Mouse (Mus musculus) hindbrain, embryonic 13.5 days (tissue): Measurements from ENCODE around the gene AB124611. TPM values are rescaled to one million over a fixed set of nuclear protein-coding genes. Genes with fewer than 3 reads are reported as not detected.
A peak's percentile ranks its signal among the peaks of the same experiment; 100 is the strongest.
"Not testable (repeated sequence)": the region's sequence is repeated elsewhere in the genome, so short reads cannot be mapped to it uniquely, and the experiment has no call there.

Experiments used
- ATAC-seq: fragments of 200-750 bp; cut with Nextera tagmentation; 2 replicates; pipeline ENCODE4 v1.8.0; 2017; ENCODE audit warnings: moderate TSS enrichment; ENCODE audit not compliant: low FRiP score
- H3K27ac ChIP-seq: fragments of 300-500 bp; sonication (generic); 2 replicates; pipeline ENCODE4 v1.5.1; 2015; ENCODE audit warnings: inconsistent platforms, mild to moderate bottlenecking, moderate library complexity
- H3K27me3 ChIP-seq: fragments of 300-500 bp; sonication (generic); 2 replicates; pipeline ENCODE4 v1.6.1; 2015; ENCODE audit warnings: mild to moderate bottlenecking, inconsistent platforms
- H3K36me3 ChIP-seq: fragments of 300-500 bp; sonication (generic); 2 replicates; pipeline ENCODE4 v1.6.1; 2015; ENCODE audit warnings: mild to moderate bottlenecking, inconsistent platforms
- H3K4me1 ChIP-seq: fragments of 300-500 bp; sonication (generic); replicated peaks from 2 replicates; pipeline ENCODE4 v1.6.1; 2015; ENCODE audit warnings: inconsistent platforms
- H3K4me2 ChIP-seq: fragments of 300-500 bp; sonication (generic); 2 replicates; pipeline ENCODE4 v1.6.1; 2015; ENCODE audit warnings: inconsistent platforms, mild to moderate bottlenecking, moderate library complexity
- H3K4me3 ChIP-seq: fragments of 300-500 bp; sonication (generic); 2 replicates; pipeline ENCODE4 v1.5.1; 2015; ENCODE audit warnings: mild to moderate bottlenecking, inconsistent platforms
- H3K9ac ChIP-seq: fragments of 300-500 bp; sonication (generic); 2 replicates; pipeline ENCODE4 v1.6.1; 2015; ENCODE audit warnings: mild to moderate bottlenecking, inconsistent platforms
- H3K9me3 ChIP-seq: fragments of 300-500 bp; sonication (generic); 2 replicates; pipeline ENCODE4 v1.6.1; 2016; ENCODE audit warnings: inconsistent platforms
- WGBS: fragments of 180-500 bp; shearing (Covaris S2); methylation state at CpG from one replicate; pipeline ENCODE4 v1.1.7; 2015; 5-methylcytosine and 5-hydroxymethylcytosine counted together
- polyA plus RNA-seq: library from polyadenylated mRNA; unstranded; fragments of >200 nt; fragmentation: Nextera tagmentation; extraction: Ambion mirVana; gene quantifications from 2 replicates; pipeline ENCODE4 v1.2.1, GENCODE M21; 2015

Gene AB124611
- polyA plus RNA-seq, 1 experiment from 2014 or later = 3.8 TPM

DNA sequence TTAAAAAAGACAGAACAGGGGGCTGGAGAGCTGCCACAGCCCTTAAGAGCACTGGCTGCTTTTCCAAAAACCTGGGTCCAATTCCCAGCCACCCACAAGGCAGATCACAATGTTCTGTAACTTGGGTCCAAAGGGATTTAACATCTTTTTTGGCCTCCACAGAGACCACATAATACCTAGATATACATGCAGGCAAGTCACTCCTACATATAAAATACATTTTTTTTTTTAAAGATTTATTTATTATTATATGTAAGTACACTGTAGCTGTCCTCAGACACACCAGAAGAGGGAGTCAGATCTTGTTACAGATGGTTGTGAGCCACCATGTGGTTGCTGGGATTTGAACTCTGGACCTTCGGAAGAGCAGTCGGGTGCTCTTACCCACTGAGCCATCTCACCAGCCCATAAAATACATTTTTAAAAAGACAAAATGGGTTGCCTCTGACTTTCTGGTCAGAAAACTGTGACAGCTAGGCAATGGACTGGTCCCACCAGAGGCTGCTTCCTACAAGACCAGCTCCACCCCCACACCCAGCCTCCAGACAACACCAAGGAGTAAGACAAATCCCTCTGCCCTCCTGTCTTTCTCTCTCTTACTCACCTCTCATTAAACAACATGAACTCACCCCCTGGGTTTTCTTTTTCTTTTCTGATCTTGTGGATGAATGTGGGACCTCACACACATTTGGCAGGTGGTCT, 1.3 kb downstream of the AB124611 start:
- no peaks in the 10 kb centered on the region for H3K9me3 ChIP-seq
- no peak overlapping the region for H3K4me3 ChIP-seq
- no peaks in the 10 kb centered on the region for H3K27me3 ChIP-seq
- no peak overlapping the region for H3K9ac ChIP-seq
- no peak for ATAC-seq
- H3K27ac ChIP-seq = no peak overlapping the region
- no peak overlapping the region for H3K4me2 ChIP-seq
- 98% methylated on average over 2 of the region's 2 CpGs for WGBS
- H3K36me3 ChIP-seq = no peaks in the 10 kb centered on the region
- H3K4me1 ChIP-seq = 0 out of 2 replicates have a peak, but pooled peaks cover 5% of the 10 kb centered on the region

DNA sequence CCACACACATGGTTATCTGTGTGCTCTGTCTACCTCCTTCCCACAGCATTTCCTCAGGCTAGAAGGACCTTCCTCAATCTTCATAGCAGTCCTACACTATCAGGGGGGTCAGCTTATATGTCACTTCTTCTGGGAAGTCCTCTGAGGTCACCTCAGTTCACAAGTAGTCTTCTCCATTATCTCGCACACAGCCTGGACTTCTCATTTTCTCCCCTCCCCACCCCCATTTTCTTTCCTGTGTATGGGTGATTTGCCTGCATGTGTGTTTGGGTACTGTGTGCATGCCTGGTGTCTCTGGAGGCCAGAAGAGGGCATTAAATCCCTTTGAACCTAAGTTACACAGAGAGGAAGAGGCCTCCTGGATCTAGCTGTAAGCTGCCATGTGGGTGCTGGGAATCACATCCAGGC, 1.9 kb downstream of the AB124611 start:
- Histone ChIP-seq H3K9me3 (no peaks in the 10 kb centered on the region), H3K36me3 (no peaks in the 10 kb centered on the region), H3K4me3 (no peak overlapping the region), H3K27me3 (no peaks in the 10 kb centered on the region), H3K9ac (no peak overlapping the region), H3K4me1 (0 out of 2 replicates have a peak, but pooled peaks cover 5% of the 10 kb centered on the region), H3K27ac (no peak overlapping the region), H3K4me2 (no peak overlapping the region)
- WGBS = 78% methylated on average over 1 of the region's 1 CpGs
- no peak for ATAC-seq

DNA sequence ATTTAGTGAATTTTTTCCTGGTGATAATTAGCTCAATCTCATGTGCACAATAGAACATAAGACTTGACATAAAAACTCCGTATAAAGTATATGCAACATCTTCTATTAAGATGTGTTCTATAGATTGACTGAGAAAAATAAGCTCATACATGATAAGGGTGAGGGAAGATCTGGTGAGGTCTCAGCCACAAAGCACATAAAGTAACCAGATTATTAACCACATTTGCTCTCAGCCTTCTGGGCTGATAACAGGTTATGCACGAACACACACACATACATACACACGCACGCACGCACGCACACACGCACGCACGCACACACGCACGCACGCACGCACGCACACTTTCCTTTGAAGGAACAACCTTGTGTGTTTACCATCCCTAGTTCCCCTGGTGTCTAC, 10.5 kb downstream of the AB124611 start:
- H3K27ac ChIP-seq = no peak overlapping the region
- no peak overlapping the region for H3K4me2 ChIP-seq
- no peak overlapping the region for H3K9ac ChIP-seq
- no peak overlapping the region for H3K4me3 ChIP-seq
- no peaks in the 10 kb centered on the region for H3K9me3 ChIP-seq
- ATAC-seq = no peak
- WGBS = 97% methylated on average over 14 of the region's 14 CpGs
- no peaks in the 10 kb centered on the region for H3K27me3 ChIP-seq
- H3K36me3 ChIP-seq = no peaks in the 10 kb centered on the region
- 0 out of 2 replicates have a peak, but pooled peaks cover 3% of the 10 kb centered on the region for H3K4me1 ChIP-seq

DNA sequence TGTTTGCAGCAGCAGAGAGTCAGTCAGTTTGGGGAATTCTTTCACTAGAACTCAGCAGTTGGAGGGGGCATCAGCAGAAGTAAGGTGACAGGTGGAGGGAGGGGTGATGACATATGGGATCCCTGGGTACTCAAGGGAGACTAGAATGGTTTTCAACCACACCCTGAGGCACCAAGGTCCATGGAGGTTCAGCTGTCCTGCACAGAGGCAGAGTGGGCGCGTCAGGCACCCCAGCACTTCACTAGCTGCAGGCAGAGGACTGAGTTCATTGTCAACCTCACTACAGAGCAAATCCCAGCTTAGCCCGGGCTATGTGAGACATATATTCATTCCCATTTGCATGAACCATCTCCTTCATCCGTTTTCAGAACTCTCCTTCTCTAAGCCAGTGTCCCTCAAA, 11.0 kb downstream of the AB124611 start:
- Histone ChIP-seq H3K4me1 (0 out of 2 replicates have a peak, but pooled peaks cover 3% of the 10 kb centered on the region), H3K9me3 (no peaks in the 10 kb centered on the region), H3K9ac (no peak overlapping the region), H3K36me3 (no peaks in the 10 kb centered on the region), H3K4me2 (no peak overlapping the region), H3K27ac (no peak overlapping the region), H3K4me3 (no peak overlapping the region), H3K27me3 (no peaks in the 10 kb centered on the region)
- 72% methylated on average over 4 of the region's 4 CpGs for WGBS
- ATAC-seq = no peak

DNA sequence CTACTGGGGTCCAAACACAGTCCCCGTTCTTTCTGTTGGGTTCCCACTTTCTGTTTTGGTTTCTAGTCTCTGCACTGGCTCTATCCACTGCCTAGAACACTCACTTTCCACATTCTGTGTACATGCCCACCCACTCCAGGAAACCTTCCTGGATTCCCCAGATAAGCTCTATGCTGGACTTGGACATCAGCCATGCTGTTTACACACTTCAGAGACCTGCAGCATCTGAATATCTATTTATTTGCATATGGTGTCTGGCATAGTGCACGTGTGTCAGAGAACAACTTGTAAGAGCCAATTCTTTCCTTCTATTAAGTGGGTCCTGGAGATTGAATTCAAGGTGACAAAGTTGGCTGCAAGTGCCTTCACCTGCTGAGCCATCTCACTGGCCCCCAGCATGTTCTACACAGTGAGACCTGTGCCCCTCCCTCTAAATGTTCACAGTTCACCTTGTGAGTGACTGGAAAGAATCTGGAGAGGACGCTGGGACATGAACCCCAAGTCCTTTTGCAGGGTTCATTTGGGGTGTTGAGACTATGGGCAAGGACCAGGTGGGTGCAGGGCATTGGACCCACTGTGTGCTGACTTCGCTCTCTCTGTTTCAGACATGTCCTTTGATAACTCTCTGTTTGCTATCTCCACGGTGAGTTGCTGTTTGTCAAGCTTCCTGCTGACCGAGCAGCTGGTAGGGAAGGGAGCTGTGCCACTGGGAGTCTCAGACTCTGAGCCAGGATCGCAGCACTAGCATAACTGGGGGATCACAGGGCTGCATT, 14.2 kb downstream of the AB124611 start:
- no peak overlapping the region for H3K4me3 ChIP-seq
- WGBS = 80% methylated on average over 7 of the region's 7 CpGs
- H3K9me3 ChIP-seq = no peaks in the 10 kb centered on the region
- 0 out of 2 replicates have a peak overlapping the region, but pooled peaks have one; percentile 24 for H3K9ac ChIP-seq
- H3K27ac ChIP-seq = no peak overlapping the region
- no peaks in the 10 kb centered on the region for H3K36me3 ChIP-seq
- no peak overlapping the region for H3K4me2 ChIP-seq
- no peaks in the 10 kb centered on the region for H3K27me3 ChIP-seq
- ATAC-seq = no peak
- H3K4me1 ChIP-seq = peaks cover 10% of the 10 kb centered on the region

DNA sequence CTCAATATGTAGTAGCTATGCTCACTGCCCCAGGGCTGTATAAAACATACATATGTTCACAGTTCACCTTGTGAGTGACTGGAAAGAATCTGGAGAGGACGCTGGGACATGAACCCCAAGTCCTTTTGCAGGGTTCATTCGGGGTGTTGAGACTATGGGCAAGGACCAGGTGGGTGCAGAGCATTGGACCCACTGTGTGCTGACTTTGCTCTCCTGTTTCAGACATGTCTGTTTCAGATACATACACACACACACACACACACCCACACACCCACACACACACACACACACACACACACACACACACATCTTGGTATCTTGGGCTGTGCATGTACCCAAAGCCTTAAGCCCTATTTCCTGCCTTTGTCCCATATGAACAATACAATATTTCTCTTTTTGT, 16.0 kb downstream of the AB124611 start:
- H3K4me1 ChIP-seq = peaks cover 14% of the 10 kb centered on the region
- H3K9ac ChIP-seq, ATAC-seq, H3K27me3 ChIP-seq, H3K4me3 ChIP-seq, H3K27ac ChIP-seq, H3K36me3 ChIP-seq, H3K4me2 ChIP-seq, H3K9me3 ChIP-seq: not testable (repeated sequence)
- 89% methylated on average over 2 of the region's 2 CpGs for WGBS

DNA sequence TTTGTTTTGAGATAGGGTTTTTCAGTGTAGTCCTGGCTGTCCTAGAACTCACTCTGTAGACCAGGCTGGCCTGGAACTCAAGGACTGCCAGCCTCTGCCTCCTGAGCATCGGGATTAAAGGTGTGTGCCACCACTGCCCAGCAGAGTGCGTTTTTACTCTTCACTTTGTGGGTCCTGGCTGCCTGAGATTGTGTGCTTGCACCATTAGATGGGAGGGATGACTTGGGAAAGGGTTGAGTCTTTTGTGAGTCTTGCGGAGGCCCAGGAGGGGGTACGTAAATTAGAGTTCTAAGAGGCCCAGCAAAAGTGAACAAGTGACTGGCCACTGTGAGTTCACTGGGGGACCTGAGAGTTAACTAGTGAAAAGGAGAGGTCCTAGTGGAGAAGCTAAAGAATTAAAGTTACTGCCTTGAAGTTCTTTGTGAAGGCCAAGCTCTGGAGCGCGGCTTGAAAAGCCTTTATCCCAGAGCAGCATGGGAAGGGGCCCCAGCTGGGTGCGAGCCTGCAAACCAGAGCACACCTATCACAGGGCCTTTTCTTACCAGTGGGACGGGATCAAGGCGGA, 19.5 kb downstream of the AB124611 start:
- H3K4me2 ChIP-seq = peak overlapping the region; percentile 65
- H3K9ac ChIP-seq = peak overlapping the region; percentile 96
- H3K9me3 ChIP-seq = no peaks in the 10 kb centered on the region
- peaks cover 37% of the 10 kb centered on the region for H3K4me1 ChIP-seq
- peak overlapping the region; percentile 99 for H3K27ac ChIP-seq
- ATAC-seq = peak; percentile 60
- H3K4me3 ChIP-seq = peak overlapping the region; percentile 75
- no peaks in the 10 kb centered on the region for H3K36me3 ChIP-seq
- no peaks in the 10 kb centered on the region for H3K27me3 ChIP-seq
- 4% methylated on average over 9 of the region's 9 CpGs for WGBS

GRCm38 (mm10) chr9:21545916-21546788, 20.2 kb downstream of the AB124611 start:
- H3K9ac ChIP-seq = peak overlapping the region; percentile 96
- WGBS = under 1% methylated on average over 58 of the region's 67 CpGs
- H3K36me3 ChIP-seq = peaks cover 5% of the 10 kb centered on the region
- peak; percentile 94 for ATAC-seq
- peak overlapping the region; percentile 99 for H3K27ac ChIP-seq
- H3K27me3 ChIP-seq = no peaks in the 10 kb centered on the region
- H3K4me1 ChIP-seq = peaks cover 38% of the 10 kb centered on the region
- peak overlapping the region; percentile 65 for H3K4me2 ChIP-seq
- H3K9me3 ChIP-seq = no peaks in the 10 kb centered on the region
- peak overlapping the region; percentile 75 for H3K4me3 ChIP-seq

- WGBS = under 1% methylated on average over 35 of the region's 52 CpGs
- Histone ChIP-seq H3K36me3 (peaks cover 10% of the 10 kb centered on the region), H3K9me3 (no peaks in the 10 kb centered on the region), H3K27me3 (no peaks in the 10 kb centered on the region), H3K4me3 (peak within 1 kb of the TSS; percentile 75), H3K4me2 (peak within 1 kb of the TSS; percentile 70), H3K4me1 (peaks cover 43% of the 10 kb centered on the region), H3K27ac (peak within 1 kb of the TSS; percentile 99), H3K9ac (peak within 1 kb of the TSS; percentile 96)
- no peak; the same call in 1 of the 2 replicates for ATAC-seq
Observed at GRCm38 (mm10) chr9:21546789-21547074, 20.8 kb downstream of the AB124611 start, which contains the start of gene Carm1. TSS of gene Carm1 (plus strand) at chr9:21546894.

GRCm38 (mm10) chr9:21547075-21547941, 21.3 kb downstream of the AB124611 start:
- H3K9me3 ChIP-seq = no peaks in the 10 kb centered on the region
- WGBS = under 1% methylated on average over 50 of the region's 66 CpGs
- H3K4me3 ChIP-seq = peak overlapping the region; percentile 75
- H3K27ac ChIP-seq = peak overlapping the region; percentile 99
- peak overlapping the region; percentile 96 for H3K9ac ChIP-seq
- H3K4me2 ChIP-seq = peak overlapping the region; percentile 70
- H3K4me1 ChIP-seq = peaks cover 43% of the 10 kb centered on the region
- H3K27me3 ChIP-seq = no peaks in the 10 kb centered on the region
- ATAC-seq = peak; percentile 27
- peaks cover 10% of the 10 kb centered on the region for H3K36me3 ChIP-seq

DNA sequence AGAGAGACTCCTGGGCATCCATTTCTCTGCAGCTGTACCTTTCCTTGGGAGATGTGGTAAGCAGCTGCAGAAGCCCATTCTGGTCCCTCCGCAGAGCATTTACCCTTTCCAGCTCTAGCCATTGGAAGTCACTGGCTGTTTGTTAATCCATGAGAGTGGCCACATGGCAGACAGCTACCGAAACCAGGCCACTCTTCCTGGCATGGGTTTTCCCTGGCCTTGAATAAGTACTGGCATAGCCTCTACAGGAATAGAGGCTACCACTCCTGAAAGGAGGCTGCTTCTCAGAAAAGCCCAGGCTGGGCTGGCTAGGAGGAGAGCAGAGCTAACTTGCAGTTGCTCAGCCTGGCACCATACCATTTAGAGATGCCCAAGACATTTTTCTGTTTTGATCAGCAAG, 25.1 kb downstream of the AB124611 start:
- H3K4me1 ChIP-seq = peaks cover 28% of the 10 kb centered on the region
- no peak overlapping the region for H3K27ac ChIP-seq
- no peaks in the 10 kb centered on the region for H3K9me3 ChIP-seq
- 92% methylated on average over 2 of the region's 2 CpGs for WGBS
- H3K4me2 ChIP-seq = no peak overlapping the region
- no peak overlapping the region for H3K9ac ChIP-seq
- H3K27me3 ChIP-seq = no peaks in the 10 kb centered on the region
- peaks cover 15% of the 10 kb centered on the region for H3K36me3 ChIP-seq
- no peak overlapping the region for H3K4me3 ChIP-seq
- ATAC-seq = no peak
